Mouse (Mus musculus) right cerebral cortex, postnatal 14 days (tissue): ENCODE measurements around the gene Myocos.
"Not testable (repeated sequence)": the region's sequence is repeated elsewhere in the genome, so short reads cannot be mapped to it uniquely, and the experiment has no call there.

Source experiments
- DNase-seq: peaks from one replicate; pipeline ENCODE4 v3.0.0; 2022

The Myocos gene

GRCm38 (mm10) chr1:162658119-162658518 is at the start of gene Myocos:
Myocos (minus strand) TSS chr1:162658219.
- DNase-seq, result no peak

DNA sequence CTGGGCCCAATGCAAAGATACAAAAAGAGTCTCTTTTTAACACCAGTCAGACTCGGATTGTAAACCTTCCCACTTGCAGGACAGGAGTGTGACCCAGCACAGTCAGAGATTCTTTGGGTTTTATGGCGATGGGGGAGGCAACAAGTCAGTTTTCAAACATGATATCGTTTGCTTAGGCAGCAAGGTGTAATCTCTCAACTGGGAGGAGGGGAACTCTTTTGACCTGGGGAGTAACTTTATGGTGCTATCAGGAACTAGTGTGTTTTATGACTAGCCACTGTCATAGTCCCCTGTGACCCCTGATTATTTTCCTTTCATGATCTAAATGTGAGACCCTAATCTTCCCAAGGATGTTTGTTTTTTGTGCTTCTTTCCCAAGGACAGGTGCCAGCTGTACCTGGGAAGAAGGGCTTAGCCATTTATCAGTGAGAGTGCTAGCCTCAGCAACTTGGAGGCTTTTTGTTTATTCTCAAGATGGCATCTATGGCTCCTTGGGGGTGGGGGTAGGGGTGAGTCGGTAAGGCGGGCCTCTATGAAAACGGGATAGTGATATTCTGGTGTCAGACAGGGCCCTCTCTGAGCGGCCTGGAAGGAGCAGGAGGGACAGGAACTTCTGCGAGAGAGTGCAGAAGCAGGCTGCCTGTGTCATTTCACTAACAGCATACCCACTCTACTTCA is 42.5 kb upstream of the Myocos start:
- no peak for DNase-seq

DNA sequence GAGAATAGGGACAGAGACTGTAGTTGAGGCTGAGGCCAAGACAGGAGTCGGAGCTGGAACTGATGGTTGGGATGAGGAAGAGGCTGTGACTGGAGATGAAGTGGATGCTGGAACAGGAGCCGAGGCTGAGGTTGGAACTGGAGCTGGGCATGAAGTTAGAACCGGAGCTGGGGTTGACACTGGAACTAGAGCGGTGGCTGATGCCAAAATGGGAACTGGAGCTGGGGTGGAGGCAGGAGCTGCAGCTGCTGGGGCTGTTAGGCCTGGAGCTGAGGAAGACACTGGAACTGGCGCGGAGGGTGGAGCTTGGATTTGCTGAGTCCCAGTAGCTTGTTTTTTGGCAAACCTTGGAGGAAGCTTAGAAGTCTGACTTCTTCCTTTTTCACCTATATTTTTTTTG is 39.8 kb upstream of the Myocos start:
- no peak for DNase-seq

DNA sequence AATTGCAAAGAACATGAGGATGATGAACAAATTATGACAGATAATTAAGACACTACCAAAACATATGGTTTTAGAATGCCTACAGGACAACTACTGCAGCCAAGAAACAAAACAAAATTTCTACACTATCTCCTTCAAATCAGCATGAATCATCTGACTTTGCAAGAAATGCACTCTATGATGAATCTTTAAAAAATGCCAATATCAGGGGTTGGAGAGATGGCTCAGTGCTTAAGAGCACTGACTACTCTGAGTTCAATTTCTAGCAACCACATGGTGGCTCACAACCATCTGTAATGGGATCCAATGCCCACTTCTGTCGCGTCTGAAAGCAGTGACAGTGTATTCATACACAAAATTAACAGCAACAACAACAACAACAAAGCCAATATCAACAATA is 35.7 kb upstream of the Myocos start:
- DNase-seq, result no peak

GRCm38 (mm10) chr1:162665486-162666174 is 7.6 kb upstream of the Myocos start:
- DNase-seq, result no peak

DNA sequence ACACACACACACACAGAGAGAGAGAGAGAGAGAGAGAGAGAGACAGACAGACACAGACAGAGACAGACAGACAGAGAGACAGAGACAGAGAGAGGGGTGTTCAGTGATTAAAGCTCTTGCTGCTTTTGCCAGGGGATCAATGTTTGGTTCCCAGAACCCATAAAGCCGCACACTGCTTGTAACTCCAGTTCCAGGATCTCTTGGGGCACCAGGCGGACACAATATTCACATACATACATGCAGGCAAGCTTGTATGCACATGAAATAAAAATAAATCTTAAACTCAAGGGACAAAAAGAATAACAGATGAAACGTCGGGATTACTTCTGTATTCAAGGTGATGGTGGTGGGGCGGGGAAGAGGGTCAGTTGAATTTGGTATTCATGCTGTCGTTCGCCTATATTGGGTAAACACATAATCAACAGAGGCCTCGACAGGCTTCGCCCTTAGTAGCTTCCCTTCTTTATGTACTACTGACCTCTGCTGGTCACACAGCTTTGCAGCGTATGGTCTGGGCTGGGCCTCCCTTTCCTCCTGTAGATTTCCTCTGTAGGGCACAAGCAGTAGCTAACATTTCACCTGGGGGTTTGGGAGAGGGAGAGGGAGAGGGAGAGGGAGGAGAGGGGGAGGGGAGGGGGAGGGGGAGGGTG is 6.9 kb upstream of the Myocos start:
- DNase-seq, result peak; percentile 73

GRCm38 (mm10) chr1:162660276-162660860 is 2.3 kb upstream of the Myocos start:
- no peak for DNase-seq

GRCm38 (mm10) chr1:162648416-162648815 is 9.6 kb downstream of the Myocos start:
- DNase-seq, result no peak

DNA sequence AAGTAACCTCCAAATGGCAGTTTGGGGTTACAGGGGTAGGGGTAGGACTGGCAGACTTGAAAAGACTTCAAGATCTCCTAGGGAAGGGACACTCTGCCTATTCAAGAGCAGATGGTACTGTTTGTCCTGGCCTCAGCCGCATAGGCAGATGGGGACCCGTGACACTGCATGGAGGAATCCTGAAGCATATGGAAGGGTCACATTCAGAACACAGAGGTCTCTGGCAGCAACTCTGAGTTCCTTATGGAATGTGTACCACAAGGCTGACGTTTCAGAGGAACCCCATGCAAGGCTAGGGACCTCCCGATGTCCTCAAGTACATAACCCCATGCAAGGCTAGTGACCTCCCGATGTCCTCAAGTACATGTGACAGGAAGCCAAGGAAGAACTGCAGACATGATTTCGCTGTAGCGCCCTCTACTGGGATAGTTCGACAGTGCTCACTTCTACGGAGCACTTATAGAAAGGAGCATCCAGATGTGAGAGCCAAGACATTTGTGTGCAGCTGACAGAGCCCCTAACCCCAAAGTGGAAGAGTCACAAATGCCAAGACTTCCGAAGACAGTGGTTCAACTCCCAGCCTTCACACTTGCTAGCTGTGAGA is 11.8 kb downstream of the Myocos start:
- DNase-seq, result no peak

GRCm38 (mm10) chr1:162643752-162644151 is 14.3 kb downstream of the Myocos start:
- peak; percentile 38 for DNase-seq

- DNase-seq, result no peak
These were observed 15.4 kb downstream of the Myocos start for GRCm38 (mm10) chr1:162642591-162642990.

GRCm38 (mm10) chr1:162639861-162640260 is 18.2 kb downstream of the Myocos start:
- no peak for DNase-seq

DNA sequence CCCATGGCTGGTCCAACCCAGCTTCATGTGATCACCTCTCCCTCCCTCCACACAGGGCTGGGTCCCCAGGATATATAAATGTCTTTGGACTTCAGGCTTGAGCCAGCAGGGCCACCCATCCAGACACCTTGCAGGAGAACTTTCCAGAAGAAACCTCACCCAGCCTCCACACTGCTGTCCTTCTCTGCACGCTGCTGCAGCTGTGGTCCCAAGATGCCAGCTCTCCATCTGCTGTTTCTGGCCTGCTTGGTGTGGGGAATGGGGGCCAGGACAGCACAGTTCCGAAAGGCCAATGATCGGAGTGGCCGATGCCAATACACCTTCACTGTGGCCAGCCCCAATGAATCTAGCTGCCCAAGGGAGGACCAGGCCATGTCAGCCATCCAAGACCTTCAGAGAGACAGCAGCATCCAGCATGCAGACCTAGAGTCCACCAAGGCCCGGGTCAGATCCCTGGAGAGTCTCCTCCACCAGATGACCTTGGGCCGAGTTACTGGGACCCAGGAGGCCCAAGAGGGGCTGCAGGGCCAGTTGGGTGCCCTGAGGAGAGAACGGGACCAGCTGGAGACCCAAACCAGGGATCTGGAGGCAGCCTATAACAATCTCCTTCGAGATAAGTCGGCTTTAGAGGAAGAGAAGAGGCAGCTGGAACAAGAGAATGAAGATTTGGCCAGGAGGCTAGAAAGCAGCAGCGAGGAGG is 18.8 kb downstream of the Myocos start, which contains the start of gene Myoc:
Gene Myoc (plus strand): TSS at position 105 of the 700 bp plus-strand sequence.
- DNase-seq, result no peak

GRCm38 (mm10) chr1:162638535-162638934 is 19.5 kb downstream of the Myocos start:
- DNase-seq, result no peak

GRCm38 (mm10) chr1:162636516-162636915 is 21.5 kb downstream of the Myocos start:
- no peak for DNase-seq

- DNase-seq, result not testable (repeated sequence)
These were observed 22.6 kb downstream of the Myocos start for GRCm38 (mm10) chr1:162635291-162635931.

DNA sequence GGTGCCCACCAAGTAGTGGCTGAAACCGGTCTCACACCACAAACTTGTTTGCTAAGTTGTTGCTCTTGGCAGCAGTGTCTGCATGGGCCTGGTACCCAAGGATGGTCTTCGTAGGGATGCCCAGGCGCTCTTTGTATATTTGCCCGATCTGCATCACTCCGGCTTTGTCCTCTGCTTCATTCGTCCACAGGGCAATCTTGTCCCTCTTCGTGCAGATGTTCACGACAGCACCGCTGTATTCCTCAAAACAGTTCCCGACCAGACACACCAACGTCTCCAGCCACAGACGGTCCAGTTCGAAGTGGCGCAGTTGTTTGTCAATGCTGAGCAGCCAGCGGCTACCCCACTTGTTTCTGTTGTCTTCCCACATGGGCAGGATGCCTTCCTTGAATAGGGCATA is 29.7 kb downstream of the Myocos start:
- DNase-seq, result not testable (repeated sequence)

DNA sequence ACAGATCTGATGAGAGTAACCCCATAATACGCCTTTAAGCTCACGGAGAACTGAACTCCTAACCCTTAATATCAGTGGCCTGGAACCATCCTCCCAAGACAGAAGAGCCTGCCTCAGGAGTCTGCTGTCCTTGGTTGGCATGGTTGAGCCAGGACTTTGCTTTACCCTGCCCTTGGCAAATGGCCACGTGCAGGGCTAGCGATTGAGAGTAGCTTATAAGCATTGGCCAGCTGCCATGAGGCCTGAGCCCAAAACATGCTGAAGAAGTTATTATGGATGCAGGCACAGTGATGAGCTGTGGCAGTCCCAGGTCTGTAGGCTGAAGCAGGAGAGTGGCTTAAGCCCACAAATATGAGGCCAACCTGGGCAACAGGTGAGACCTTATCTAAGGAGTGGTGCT is 30.2 kb downstream of the Myocos start:
- not testable (repeated sequence) for DNase-seq

DNA sequence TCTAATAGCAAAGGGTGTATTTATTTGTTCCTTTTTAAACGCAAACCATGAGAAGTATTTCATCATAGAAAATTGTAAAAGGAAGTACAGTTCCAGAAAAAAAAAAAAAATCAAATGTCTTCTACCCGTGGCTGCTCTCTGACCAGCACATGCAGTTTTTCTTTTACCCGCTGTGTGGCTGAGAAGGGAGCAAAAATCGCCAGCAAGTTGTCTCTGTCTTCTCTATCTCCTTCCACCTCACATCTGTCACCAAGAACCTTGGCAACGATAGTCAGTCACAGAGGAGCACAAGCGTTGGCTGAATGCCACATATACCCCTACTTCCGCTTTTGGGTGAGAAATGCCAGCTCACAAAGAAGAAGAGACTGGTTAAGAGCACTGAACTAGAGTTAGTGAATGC is 32.8 kb downstream of the Myocos start:
- DNase-seq, result no peak

DNA sequence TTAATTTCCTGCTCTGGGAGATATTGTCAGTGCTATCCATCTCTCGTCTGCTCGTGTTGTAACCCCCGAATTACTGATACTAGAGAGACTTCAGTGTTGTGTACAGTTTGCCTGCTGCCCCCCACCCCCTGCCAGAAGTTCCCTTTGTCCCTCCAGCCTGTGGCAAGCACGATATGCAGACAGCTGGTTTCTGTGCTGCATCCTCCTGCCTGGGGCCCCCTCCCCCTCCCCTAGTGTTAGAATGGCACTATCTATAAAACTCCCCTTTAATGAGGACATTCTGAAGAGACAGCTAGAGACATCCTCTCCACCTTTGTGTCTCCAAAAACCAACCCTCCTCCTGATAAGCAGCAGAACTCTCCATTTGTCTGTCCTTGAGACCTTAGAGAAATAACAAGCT is 34.1 kb downstream of the Myocos start:
- no peak for DNase-seq

DNA sequence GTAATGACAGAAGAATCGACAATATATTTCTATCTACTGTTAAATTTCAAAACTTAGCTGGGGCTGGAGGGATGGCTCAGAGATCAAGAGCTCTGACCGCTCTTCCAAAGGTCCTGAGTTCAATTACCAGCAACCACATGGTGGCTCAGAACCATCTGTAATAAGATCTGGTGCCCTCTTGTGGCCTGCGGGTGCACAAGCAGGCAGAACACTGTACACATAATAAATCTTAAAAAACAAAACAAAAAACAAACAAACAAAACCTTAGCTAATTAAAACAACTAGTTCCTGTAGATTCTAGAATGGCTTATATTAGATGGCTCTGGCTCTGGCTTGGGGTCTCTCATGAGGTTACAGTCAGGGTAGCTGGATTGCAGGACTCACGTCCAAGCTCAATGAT is 37.5 kb downstream of the Myocos start:
- no peak for DNase-seq

GRCm38 (mm10) chr1:162615511-162615910 is 42.5 kb downstream of the Myocos start:
- DNase-seq, result no peak
